Mouse (Mus musculus): ENCODE measurements around the gene Hist2h2aa1. TPM values are rescaled to one million over a fixed set of nuclear protein-coding genes. Genes with fewer than 3 reads are reported as not detected.
A peak's percentile ranks its signal among the peaks of the same experiment; 100 is the strongest.
"Not testable (repeated sequence)": the region's sequence is repeated elsewhere in the genome, so short reads cannot be mapped to it uniquely, and the experiment has no call there.

Gene Hist2h2aa1
- polyA plus RNA-seq, 2 experiments = 18.1 to 44.2 TPM

- peak overlapping the region; percentile 96 for H3K27ac ChIP-seq (replicated peaks; ENCODE audit: low read depth, low read length)
- 78% methylated on average over 7 of the region's 7 CpGs for WGBS
- DNase-seq (ENCODE audit: low spot score) = no peak
- ATAC-seq (ENCODE audit: low FRiP score, low read depth) = no peak
- no peak for TF ChIP-seq POLR2A (IDR thresholded peaks at IDR 0.05; ENCODE audit: borderline replicate concordance, extremely low read depth, insufficient read depth, insufficient read length)
- H3K27me3 ChIP-seq (ENCODE audit: control insufficient read depth, insufficient read depth, low read length) = no peaks in the 10 kb centered on the region
- peak overlapping the region; percentile 52; the same call in 1 of the 2 replicates for H3K4me3 ChIP-seq (replicated peaks; ENCODE audit: low read length)
- H3K36me3 ChIP-seq (ENCODE audit: control insufficient read depth, insufficient read depth, low read length) = no peaks in the 10 kb centered on the region
- H3K4me1 ChIP-seq (ENCODE audit: control insufficient read depth, insufficient read depth, low read length) = peaks cover 20% of the 10 kb centered on the region
- H3K9me3 ChIP-seq (ENCODE audit: control insufficient read depth, low read length) = no peaks in the 10 kb centered on the region
- H3K4me2 ChIP-seq (replicated peaks; ENCODE audit: low read depth, low read length, severe bottlenecking) = peak overlapping the region; percentile 58
- peak overlapping the region; percentile 68 for H3K9ac ChIP-seq (ENCODE audit: low read depth, low read length, severe bottlenecking)
Measured at GRCm38 (mm10) chr3:96243921-96244572, 1.2 kb upstream of the Hist2h2aa1 start.

GRCm38 (mm10) chr3:96246018-96246417 is 721 bp downstream of the Hist2h2aa1 start:
- peak overlapping the region; percentile 28; the same call in 1 of the 2 replicates for H3K4me2 ChIP-seq (replicated peaks; ENCODE audit: low read depth, low read length, severe bottlenecking)
- ATAC-seq (ENCODE audit: low FRiP score, low read depth) = peak; percentile 5
- not testable (repeated sequence) for H3K27ac ChIP-seq (replicated peaks; ENCODE audit: low read depth, low read length); H3K36me3 ChIP-seq (ENCODE audit: control insufficient read depth, insufficient read depth, low read length); H3K9ac ChIP-seq (ENCODE audit: low read depth, low read length, severe bottlenecking); DNase-seq (ENCODE audit: low spot score); H3K9me3 ChIP-seq (ENCODE audit: control insufficient read depth, low read length); H3K27me3 ChIP-seq (ENCODE audit: control insufficient read depth, insufficient read depth, low read length)
- WGBS = 0% methylated on average over 8 of the region's 21 CpGs
- H3K4me1 ChIP-seq (ENCODE audit: control insufficient read depth, insufficient read depth, low read length) = peaks cover 26% of the 10 kb centered on the region
- H3K4me3 ChIP-seq (replicated peaks; ENCODE audit: low read length) = peak overlapping the region; percentile 28

- peak within 1 kb of the TSS; percentile 39 for H3K4me3 ChIP-seq (replicated peaks; ENCODE audit: low read length)
- peak within 1 kb of the TSS; percentile 49 for H3K4me2 ChIP-seq (replicated peaks; ENCODE audit: low read depth, low read length, severe bottlenecking)
- H3K27me3 ChIP-seq (ENCODE audit: control insufficient read depth, insufficient read depth, low read length); H3K9me3 ChIP-seq (ENCODE audit: control insufficient read depth, low read length); H3K36me3 ChIP-seq (ENCODE audit: control insufficient read depth, insufficient read depth, low read length); DNase-seq (ENCODE audit: low spot score): not testable (repeated sequence)
- peak within 1 kb of the TSS; percentile 65; the same call in 1 of the 2 replicates for H3K27ac ChIP-seq (replicated peaks; ENCODE audit: low read depth, low read length)
- no CpG with 5 or more reads among the region's 47 CpGs for WGBS
- H3K9ac ChIP-seq (ENCODE audit: low read depth, low read length, severe bottlenecking) = peak within 1 kb of the TSS; percentile 59
- ATAC-seq (ENCODE audit: low FRiP score, low read depth) = peak; percentile 86
- H3K4me1 ChIP-seq (ENCODE audit: control insufficient read depth, insufficient read depth, low read length) = peaks cover 25% of the 10 kb centered on the region
Measured at GRCm38 (mm10) chr3:96246427-96246856, 1.1 kb downstream of the Hist2h2aa1 start, which contains the start of gene Hist2h3c1. Gene Hist2h3c1, plus strand, starts transcription at chr3:96246685.

GRCm38 (mm10) chr3:96247356-96248140 is 2.3 kb downstream of the Hist2h2aa1 start:
- TF ChIP-seq POLR2A (IDR thresholded peaks at IDR 0.05; ENCODE audit: borderline replicate concordance, extremely low read depth, insufficient read depth, insufficient read length) = no peak
- ATAC-seq (ENCODE audit: low FRiP score, low read depth) (no peak), DNase-seq (ENCODE audit: low spot score) (no peak)
- no peaks in the 10 kb centered on the region for H3K27me3 ChIP-seq (ENCODE audit: control insufficient read depth, insufficient read depth, low read length)
- peak overlapping the region; percentile 65; the same call in 1 of the 2 replicates for H3K27ac ChIP-seq (replicated peaks; ENCODE audit: low read depth, low read length)
- H3K4me3 ChIP-seq (replicated peaks; ENCODE audit: low read length) = peak overlapping the region; percentile 39
- H3K36me3 ChIP-seq (ENCODE audit: control insufficient read depth, insufficient read depth, low read length) = no peaks in the 10 kb centered on the region
- peak overlapping the region; percentile 49 for H3K4me2 ChIP-seq (replicated peaks; ENCODE audit: low read depth, low read length, severe bottlenecking)
- H3K4me1 ChIP-seq (ENCODE audit: control insufficient read depth, insufficient read depth, low read length) = peaks cover 25% of the 10 kb centered on the region
- 2% methylated on average over 11 of the region's 11 CpGs for WGBS
- peak overlapping the region; percentile 59 for H3K9ac ChIP-seq (ENCODE audit: low read depth, low read length, severe bottlenecking)
- H3K9me3 ChIP-seq (ENCODE audit: control insufficient read depth, low read length) = no peaks in the 10 kb centered on the region

GRCm38 (mm10) chr3:96248141-96249033 is 3.1 kb downstream of the Hist2h2aa1 start:
- no peak for DNase-seq (ENCODE audit: low spot score)
- H3K27ac ChIP-seq (replicated peaks; ENCODE audit: low read depth, low read length) = no peak overlapping the region
- H3K4me1 ChIP-seq (ENCODE audit: control insufficient read depth, insufficient read depth, low read length) = peaks cover 22% of the 10 kb centered on the region
- H3K4me2 ChIP-seq (replicated peaks; ENCODE audit: low read depth, low read length, severe bottlenecking) = peak overlapping the region; percentile 49
- peak overlapping the region; percentile 39 for H3K4me3 ChIP-seq (replicated peaks; ENCODE audit: low read length)
- H3K36me3 ChIP-seq (ENCODE audit: control insufficient read depth, insufficient read depth, low read length) = no peaks in the 10 kb centered on the region
- H3K9ac ChIP-seq (ENCODE audit: low read depth, low read length, severe bottlenecking) = peak overlapping the region; percentile 59; the same call in 1 of the 2 replicates
- H3K9me3 ChIP-seq (ENCODE audit: control insufficient read depth, low read length) = no peaks in the 10 kb centered on the region
- TF ChIP-seq POLR2A (IDR thresholded peaks at IDR 0.05; ENCODE audit: borderline replicate concordance, extremely low read depth, insufficient read depth, insufficient read length) = no peak
- WGBS = 36% methylated on average over 6 of the region's 6 CpGs
- H3K27me3 ChIP-seq (ENCODE audit: control insufficient read depth, insufficient read depth, low read length) = no peaks in the 10 kb centered on the region
- ATAC-seq (ENCODE audit: low FRiP score, low read depth) = no peak
